Comparison of ENCODE assay signal across 26 mouse cellular contexts in the genomic region with DNA sequence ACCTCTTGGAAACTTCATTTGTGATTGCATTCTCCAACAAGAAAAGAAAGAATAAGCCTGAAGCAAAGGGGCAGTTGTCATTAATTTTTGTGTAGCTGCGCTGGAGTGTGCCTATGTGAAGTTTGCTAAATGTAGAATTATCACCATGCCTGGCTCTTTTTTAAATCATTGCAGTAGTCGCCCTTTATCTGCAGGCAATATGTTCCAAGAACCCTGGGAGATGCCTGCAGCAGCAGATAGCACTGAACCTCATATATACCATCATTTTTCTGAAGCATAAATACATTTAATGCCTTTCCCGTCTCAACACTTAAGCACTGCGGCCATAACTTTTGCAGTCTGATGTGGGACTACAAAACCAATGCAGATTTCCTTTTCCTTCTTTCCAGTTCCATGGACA. TPM values are rescaled to one million over a fixed set of nuclear protein-coding genes. Genes with fewer than 3 reads are reported as not detected.
A peak's percentile ranks its signal among the peaks of the same experiment; 100 is the strongest.
DNase-seq lines count a peak whose midpoint lies in the region; ATAC-seq and TF ChIP-seq lines count a peak whose summit lies in the region.
"Had no signal": no experiment of that assay in that cellular context is flagged by ENCODE, and none has a peak within 500 bp of the region (broad histone marks: within the 10 kb centered on the region; RNA-seq: fewer than 3 reads in every experiment).

No protein-coding gene starts in this region.

- ATAC-seq in liver, embryonic 16.5 days (ENCODE audit: low read depth) = peak; percentile 40; the same call in 1 of the 2 replicates
- ATAC-seq in liver, embryonic 12.5 days = no peak; the same call in 1 of the 2 replicates
- ATAC-seq in megakaryocyte-erythroid progenitor cell, adult 5-6 weeks (replicated peaks; ENCODE audit: low FRiP score, low TSS enrichment, poor library complexity, severe bottlenecking) = peak; percentile 29; the same call in 1 of the 2 replicates
- ATAC-seq: forebrain, embryonic 16.5 days; hindbrain, embryonic 16.5 days; Patski had no signal

- H3K27ac ChIP-seq in heart, adult 2 months = peak overlapping the region; percentile 82
- H3K27ac ChIP-seq in liver, embryonic 16.5 days (ENCODE audit: low read length) = 0 out of 2 replicates have a peak overlapping the region, but pooled peaks have one; percentile 11
- no peak overlapping the region for H3K27ac ChIP-seq in liver, embryonic 12.5 days
- H3K27ac ChIP-seq: embryonic facial prominence, embryonic 12.5 days; embryonic facial prominence, embryonic 15.5 days; forebrain, embryonic 12.5 days; hindbrain, embryonic 10.5 days; hindbrain, embryonic 13.5 days had no signal

- 89% methylated on average over 4 of the region's 4 CpGs for WGBS in heart, adult 2 months
- 55% methylated on average over 4 of the region's 4 CpGs for WGBS in liver, embryonic 16.5 days (ENCODE audit: insufficient replicate concordance)
- 61% methylated on average over 4 of the region's 4 CpGs for WGBS in liver, embryonic 12.5 days (ENCODE audit: insufficient replicate concordance)

- H3K9ac ChIP-seq in heart, adult 2 months (ENCODE audit: low read depth, low read length) = no peak overlapping the region
- H3K9ac ChIP-seq in liver, embryonic 16.5 days (ENCODE audit: low read depth, low read length) = no peak overlapping the region
- no peak overlapping the region for H3K9ac ChIP-seq in liver, embryonic 12.5 days
- H3K9ac ChIP-seq: embryonic facial prominence, embryonic 12.5 days; embryonic facial prominence, embryonic 15.5 days; forebrain, embryonic 12.5 days; heart, embryonic 12.5 days; heart, embryonic 15.5 days; hindbrain, embryonic 13.5 days had no signal

- H3K4me3 ChIP-seq in heart, adult 2 months = no peak overlapping the region
- no peak overlapping the region for H3K4me3 ChIP-seq in liver, embryonic 16.5 days (ENCODE audit: low read depth, low read length)
- H3K4me3 ChIP-seq in liver, embryonic 12.5 days = no peak overlapping the region
- H3K4me3 ChIP-seq: embryonic facial prominence, embryonic 12.5 days; embryonic facial prominence, embryonic 15.5 days; erythroblast, embryonic 14.5 days; forebrain, embryonic 12.5 days; heart, embryonic 12.5 days; heart, embryonic 15.5 days; hindbrain, embryonic 10.5 days; hindbrain, embryonic 13.5 days had no signal

- intact Hi-C loops in heart, adult 2 months (cut with DNase I) = no loop called here

- H3K4me2 ChIP-seq in liver, embryonic 16.5 days (ENCODE audit: low read depth, low read length) = no peak overlapping the region
- no peak overlapping the region for H3K4me2 ChIP-seq in liver, embryonic 12.5 days
- H3K4me2 ChIP-seq: embryonic facial prominence, embryonic 12.5 days; embryonic facial prominence, embryonic 15.5 days; forebrain, embryonic 12.5 days; heart, embryonic 12.5 days; heart, embryonic 15.5 days; hindbrain, embryonic 13.5 days had no signal

- no peaks in the 10 kb centered on the region for H3K9me3 ChIP-seq in liver, embryonic 16.5 days (replicated peaks; ENCODE audit: control insufficient read depth, low read length)
- no peaks in the 10 kb centered on the region for H3K9me3 ChIP-seq in liver, embryonic 12.5 days (replicated peaks)
- H3K9me3 ChIP-seq: embryonic facial prominence, embryonic 12.5 days; embryonic facial prominence, embryonic 15.5 days; forebrain, embryonic 12.5 days; G1E; heart, embryonic 12.5 days; heart, embryonic 15.5 days; hindbrain, embryonic 10.5 days; hindbrain, embryonic 13.5 days had no signal

- H3K36me3 ChIP-seq in heart, adult 2 months (ENCODE audit: control insufficient read depth, insufficient read depth, low read length) = peaks cover 13% of the 10 kb centered on the region
- H3K36me3 ChIP-seq in liver, embryonic 16.5 days (ENCODE audit: control insufficient read depth, insufficient read depth) = peaks cover 25% of the 10 kb centered on the region
- H3K36me3 ChIP-seq in liver, embryonic 12.5 days = peaks cover 44% of the 10 kb centered on the region
- H3K36me3 ChIP-seq: embryonic facial prominence, embryonic 12.5 days; embryonic facial prominence, embryonic 15.5 days; forebrain, embryonic 12.5 days; G1E; hindbrain, embryonic 10.5 days; hindbrain, embryonic 13.5 days had no signal

- H3K79me2 ChIP-seq in heart, adult 2 months (replicated peaks; ENCODE audit: control insufficient read depth, insufficient read depth, low read length) = peaks cover 2% of the 10 kb centered on the region; the same call in 1 of the 2 replicates

- TF ChIP-seq POLR2A in heart, adult 2 months (IDR thresholded peaks at IDR 0.05; ENCODE audit: insufficient read depth, low read depth, low read length) = no peak

- peaks cover 6% of the 10 kb centered on the region for H3K4me1 ChIP-seq in heart, adult 2 months (ENCODE audit: control insufficient read depth, insufficient read depth, low read length)
- peaks cover 19% of the 10 kb centered on the region for H3K4me1 ChIP-seq in liver, embryonic 16.5 days (ENCODE audit: control insufficient read depth, low read depth, low read length)
- peaks cover 31% of the 10 kb centered on the region for H3K4me1 ChIP-seq in liver, embryonic 12.5 days
- H3K4me1 ChIP-seq: embryonic facial prominence, embryonic 12.5 days; embryonic facial prominence, embryonic 15.5 days; forebrain, embryonic 12.5 days; hindbrain, embryonic 10.5 days; hindbrain, embryonic 13.5 days had no signal

- no peak for DNase-seq in heart, adult 2 months
- DNase-seq in heart, adult 18-20 months = no peak
- DNase-seq in cerebellum, adult 18-20 months = no peak
- DNase-seq: adrenal gland, postnatal 10 days; adrenal gland, postnatal 36 days; cerebellum, adult 2 months; cerebellum, adult 9-11 months; cerebellum, postnatal 25 days; gastrocnemius, postnatal 10 days; gastrocnemius, postnatal 36 days; heart, postnatal 36 days had no signal

- no peak for TF ChIP-seq CTCF in heart, adult 2 months (IDR thresholded peaks at IDR 0.05)

- H3K27me3 ChIP-seq in heart, adult 2 months (ENCODE audit: control insufficient read depth, insufficient read depth, low read length) = no peaks in the 10 kb centered on the region
- no peaks in the 10 kb centered on the region for H3K27me3 ChIP-seq in liver, embryonic 16.5 days (ENCODE audit: control insufficient read depth, insufficient read depth, low read depth, low read length)
- no peaks in the 10 kb centered on the region for H3K27me3 ChIP-seq in liver, embryonic 12.5 days (replicated peaks)
- H3K27me3 ChIP-seq: embryonic facial prominence, embryonic 12.5 days; embryonic facial prominence, embryonic 15.5 days; forebrain, embryonic 12.5 days; heart, embryonic 12.5 days; heart, embryonic 15.5 days; hindbrain, embryonic 13.5 days; Patski had no signal

- no peak for TF ChIP-seq EP300 in heart, adult 2 months (IDR thresholded peaks at IDR 0.05; ENCODE audit: insufficient read depth, low read depth, low read length)

RNA-seq across cellular contexts. Expression of a gene that starts 50.3 kb away (rescaled TPM):
- total RNA-seq in heart, adult 2 months (2021) = 10 to 100 TPM; 40.1 to 43.2 TPM
- polyA plus RNA-seq in heart, adult 2 months (2012; rRNA removed) = 6.9 and 14.6 TPM in 2 replicates
- total RNA-seq in heart, adult 18-20 months (2021) = 10 to 100 TPM; 38.3 to 46.0 TPM
- polyA plus RNA-seq in liver, embryonic 16.5 days (2015; fragmentation: Nextera tagmentation; extraction: Ambion mirVana) = 12.5 and 14.2 TPM in 2 replicates
- polyA plus RNA-seq in liver, embryonic 12.5 days (2016; fragmentation: Nextera tagmentation; extraction: Ambion mirVana) = 16.1 and 16.8 TPM in 2 replicates
- total RNA-seq in megakaryocyte-erythroid progenitor cell, adult 5-6 weeks (2014; fragmentation: Nextera tagmentation) = 16.0 and 16.1 TPM in 2 replicates
- total RNA-seq in megakaryocyte-erythroid progenitor cell, adult 5-6 weeks (2017) = 21.8 and 23.7 TPM in 2 replicates
